Mouse (Mus musculus) CH12.LX (cell line): ENCODE measurements around the gene Ntn3.

ENCODE experiments used
- RAD21 ChIP-seq: IDR thresholded peaks from 2 replicates; pipeline ENCODE4 v1.6.1; 2011; ENCODE audit warnings: low read depth, mild to moderate bottlenecking, low read length, improper control_type of control experiment, moderate library complexity
- TCF12 ChIP-seq: IDR thresholded peaks from 2 replicates; pipeline ENCODE4 v1.6.1; 2014; ENCODE audit warnings: low read depth, mild to moderate bottlenecking, inconsistent platforms, low read length, improper control_type of control experiment
- ZNF384 ChIP-seq: IDR thresholded peaks from 2 replicates; pipeline ENCODE4 v1.6.1; 2012; ENCODE audit warnings: low read depth, low read length, improper control_type of control experiment, inconsistent platforms

- TF ChIP-seq TCF12: peak; percentile 83
- TF ChIP-seq RAD21: no peak
- TF ChIP-seq ZNF384: no peak
These were observed 42.2 kb upstream of the Ntn3 start, which contains the start of gene Ccnf for GRCm38 (mm10) chr17:24251320-24252069.
